ENCODE assay signal across 8 mouse cellular contexts in genomic region chrX:73658936-73659574, GRCm38 (mm10). TPM values are rescaled to one million over a fixed set of nuclear protein-coding genes. Genes with fewer than 3 reads are reported as not detected.
DNase-seq lines count a peak whose midpoint lies in the region; ATAC-seq and TF ChIP-seq lines count a peak whose summit lies in the region.

No protein-coding gene starts in this region.

- no peak for DNase-seq in kidney, postnatal 0 days (ENCODE audit: low spot score)
- no peak for DNase-seq in kidney, postnatal 10 days
- DNase-seq in kidney, adult 18-20 months: no peak
- no peak for DNase-seq in Muller cell, postnatal 12 days (ENCODE audit: inconsistent ontology term)

- H3K4me2 ChIP-seq in kidney, postnatal 0 days (ENCODE audit: low read length): peak overlapping the region; percentile 79
- H3K4me2 ChIP-seq in embryonic facial prominence, embryonic 13.5 days: peak overlapping the region; percentile 74
- H3K4me2 ChIP-seq in hindbrain, embryonic 13.5 days: peak overlapping the region; percentile 58
- H3K4me2 ChIP-seq in neural tube, embryonic 12.5 days (replicated peaks): peak overlapping the region; percentile 73

- H3K27ac ChIP-seq in kidney, postnatal 0 days: no peak overlapping the region
- H3K27ac ChIP-seq in embryonic facial prominence, embryonic 13.5 days: no peak overlapping the region
- peak overlapping the region; percentile 74 for H3K27ac ChIP-seq in hindbrain, embryonic 13.5 days
- H3K27ac ChIP-seq in neural tube, embryonic 12.5 days: no peak overlapping the region

- 0 out of 2 replicates have a peak, but pooled peaks have one; percentile 27 for ATAC-seq in kidney, postnatal 0 days (replicated peaks; ENCODE audit: low FRiP score, low read depth)
- ATAC-seq in embryonic facial prominence, embryonic 13.5 days (ENCODE audit: insufficient number of reproducible peaks, insufficient read depth, low FRiP score, low TSS enrichment, low read depth): 0 out of 2 replicates have a peak, but pooled peaks have one; percentile 22
- ATAC-seq in hindbrain, embryonic 13.5 days (ENCODE audit: low FRiP score): peak; percentile 54
- peak; percentile 60 for ATAC-seq in neural tube, embryonic 12.5 days (ENCODE audit: low FRiP score, low read depth)
- ATAC-seq in megakaryocyte-erythroid progenitor cell, adult 5-6 weeks (replicated peaks; ENCODE audit: low FRiP score, low TSS enrichment, poor library complexity, severe bottlenecking): no peak

- WGBS in kidney, postnatal 0 days: 59% methylated on average over 13 of the region's 13 CpGs
- 61% methylated on average over 13 of the region's 13 CpGs for WGBS in embryonic facial prominence, embryonic 13.5 days
- 50% methylated on average over 13 of the region's 13 CpGs for WGBS in hindbrain, embryonic 13.5 days
- 62% methylated on average over 13 of the region's 13 CpGs for WGBS in neural tube, embryonic 12.5 days

- TF ChIP-seq CTCF in kidney, postnatal 0 days (IDR thresholded peaks at IDR 0.05; ENCODE audit: low read depth): no peak

- H3K4me1 ChIP-seq in kidney, postnatal 0 days (replicated peaks; ENCODE audit: insufficient read depth, low read length): no peaks in the 10 kb centered on the region
- no peaks in the 10 kb centered on the region for H3K4me1 ChIP-seq in embryonic facial prominence, embryonic 13.5 days
- H3K4me1 ChIP-seq in hindbrain, embryonic 13.5 days (replicated peaks): peaks cover 14% of the 10 kb centered on the region
- H3K4me1 ChIP-seq in neural tube, embryonic 12.5 days: 0 out of 2 replicates have a peak, but pooled peaks cover 4% of the 10 kb centered on the region

- no peak overlapping the region for H3K9ac ChIP-seq in kidney, postnatal 0 days (ENCODE audit: low read depth, low read length)
- no peak overlapping the region; the same call in 1 of the 2 replicates for H3K9ac ChIP-seq in embryonic facial prominence, embryonic 13.5 days
- H3K9ac ChIP-seq in hindbrain, embryonic 13.5 days: peak overlapping the region; percentile 75
- H3K9ac ChIP-seq in neural tube, embryonic 12.5 days: peak overlapping the region; percentile 61

- H3K27me3 ChIP-seq in kidney, postnatal 0 days (ENCODE audit: insufficient read depth, low read length): no peaks in the 10 kb centered on the region
- H3K27me3 ChIP-seq in embryonic facial prominence, embryonic 13.5 days: peaks cover 3% of the 10 kb centered on the region
- H3K27me3 ChIP-seq in hindbrain, embryonic 13.5 days: no peaks in the 10 kb centered on the region
- H3K27me3 ChIP-seq in neural tube, embryonic 12.5 days (replicated peaks): no peaks in the 10 kb centered on the region

- H3K4me3 ChIP-seq in kidney, postnatal 0 days (replicated peaks; ENCODE audit: low read depth, low read length): peak overlapping the region; percentile 42; the same call in 1 of the 2 replicates
- peak overlapping the region; percentile 52 for H3K4me3 ChIP-seq in embryonic facial prominence, embryonic 13.5 days
- peak overlapping the region; percentile 53 for H3K4me3 ChIP-seq in hindbrain, embryonic 13.5 days
- H3K4me3 ChIP-seq in neural tube, embryonic 12.5 days: peak overlapping the region; percentile 46

- no peaks in the 10 kb centered on the region for H3K36me3 ChIP-seq in kidney, postnatal 0 days (ENCODE audit: insufficient read depth, low read length)
- no peaks in the 10 kb centered on the region for H3K36me3 ChIP-seq in embryonic facial prominence, embryonic 13.5 days
- H3K36me3 ChIP-seq in hindbrain, embryonic 13.5 days: peaks cover 6% of the 10 kb centered on the region; the same call in 1 of the 2 replicates
- no peaks in the 10 kb centered on the region for H3K36me3 ChIP-seq in neural tube, embryonic 12.5 days

- H3K9me3 ChIP-seq in kidney, postnatal 0 days (replicated peaks; ENCODE audit: low read length): no peaks in the 10 kb centered on the region
- H3K9me3 ChIP-seq in embryonic facial prominence, embryonic 13.5 days: no peaks in the 10 kb centered on the region
- H3K9me3 ChIP-seq in hindbrain, embryonic 13.5 days: no peaks in the 10 kb centered on the region
- H3K9me3 ChIP-seq in neural tube, embryonic 12.5 days: no peaks in the 10 kb centered on the region

RNA-seq across cellular contexts. Expression of gene Pnck, which starts 0.9 kb away (rescaled TPM):
- 15.7 and 18.7 TPM in 2 replicates for polyA plus RNA-seq in kidney, postnatal 0 days (2015; fragmentation: Nextera tagmentation; extraction: Ambion mirVana)
- polyA plus RNA-seq in embryonic facial prominence, embryonic 13.5 days (2015; fragmentation: Nextera tagmentation; extraction: Ambion mirVana): 15.6 and 18.8 TPM in 2 replicates
- 107 and 116 TPM in 2 replicates for polyA plus RNA-seq in hindbrain, embryonic 13.5 days (2015; fragmentation: Nextera tagmentation; extraction: Ambion mirVana)
- 35.2 and 37.8 TPM in 2 replicates for polyA plus RNA-seq in neural tube, embryonic 12.5 days (2016; fragmentation: Nextera tagmentation; extraction: Ambion mirVana)
- 2.7 TPM in 1 of 2 replicates, not detected in the other for total RNA-seq in megakaryocyte-erythroid progenitor cell, adult 5-6 weeks (2014; fragmentation: Nextera tagmentation)
- total RNA-seq in megakaryocyte-erythroid progenitor cell, adult 5-6 weeks (2017): not detected in 2 replicates

RNA-seq across cellular contexts. Expression of gene Slc6a8, which starts 13.9 kb away (rescaled TPM):
- polyA plus RNA-seq in kidney, postnatal 0 days (2015; fragmentation: Nextera tagmentation; extraction: Ambion mirVana): 12.0 and 12.2 TPM in 2 replicates
- polyA plus RNA-seq in embryonic facial prominence, embryonic 13.5 days (2015; fragmentation: Nextera tagmentation; extraction: Ambion mirVana): 9.7 and 10.1 TPM in 2 replicates
- 7.0 and 7.3 TPM in 2 replicates for polyA plus RNA-seq in hindbrain, embryonic 13.5 days (2015; fragmentation: Nextera tagmentation; extraction: Ambion mirVana)
- polyA plus RNA-seq in neural tube, embryonic 12.5 days (2016; fragmentation: Nextera tagmentation; extraction: Ambion mirVana): 6.7 and 7.9 TPM in 2 replicates
- total RNA-seq in megakaryocyte-erythroid progenitor cell, adult 5-6 weeks (2014; fragmentation: Nextera tagmentation): 2.0 TPM in 1 of 2 replicates, not detected in the other
- total RNA-seq in megakaryocyte-erythroid progenitor cell, adult 5-6 weeks (2017): 0.34 TPM in 1 of 2 replicates, not detected in the other

RNA-seq across cellular contexts. Expression of gene Dusp9, which starts 19.8 kb away (rescaled TPM):
- polyA plus RNA-seq in kidney, postnatal 0 days (2015; fragmentation: Nextera tagmentation; extraction: Ambion mirVana): 23.5 and 25.0 TPM in 2 replicates
- polyA plus RNA-seq in embryonic facial prominence, embryonic 13.5 days (2015; fragmentation: Nextera tagmentation; extraction: Ambion mirVana): 13.3 and 17.4 TPM in 2 replicates
- polyA plus RNA-seq in hindbrain, embryonic 13.5 days (2015; fragmentation: Nextera tagmentation; extraction: Ambion mirVana): 1.1 and 1.2 TPM in 2 replicates
- polyA plus RNA-seq in neural tube, embryonic 12.5 days (2016; fragmentation: Nextera tagmentation; extraction: Ambion mirVana): 5.2 and 6.4 TPM in 2 replicates
- total RNA-seq in megakaryocyte-erythroid progenitor cell, adult 5-6 weeks (2014; fragmentation: Nextera tagmentation): 1.5 TPM in 1 of 2 replicates, not detected in the other
- 0.38 and 0.61 TPM in 2 replicates for total RNA-seq in megakaryocyte-erythroid progenitor cell, adult 5-6 weeks (2017)

RNA-seq across cellular contexts. Expression of gene Bcap31, which starts 56.9 kb away (rescaled TPM):
- polyA plus RNA-seq in kidney, postnatal 0 days (2015; fragmentation: Nextera tagmentation; extraction: Ambion mirVana): 285 and 288 TPM in 2 replicates
- 208 and 226 TPM in 2 replicates for polyA plus RNA-seq in embryonic facial prominence, embryonic 13.5 days (2015; fragmentation: Nextera tagmentation; extraction: Ambion mirVana)
- polyA plus RNA-seq in hindbrain, embryonic 13.5 days (2015; fragmentation: Nextera tagmentation; extraction: Ambion mirVana): 128 and 138 TPM in 2 replicates
- 124 and 129 TPM in 2 replicates for polyA plus RNA-seq in neural tube, embryonic 12.5 days (2016; fragmentation: Nextera tagmentation; extraction: Ambion mirVana)
- 117 and 129 TPM in 2 replicates for total RNA-seq in megakaryocyte-erythroid progenitor cell, adult 5-6 weeks (2014; fragmentation: Nextera tagmentation)
- 177 and 215 TPM in 2 replicates for total RNA-seq in megakaryocyte-erythroid progenitor cell, adult 5-6 weeks (2017)

RNA-seq across cellular contexts. Expression of gene Abcd1, which starts 57.3 kb away (rescaled TPM):
- 12.3 and 14.1 TPM in 2 replicates for polyA plus RNA-seq in kidney, postnatal 0 days (2015; fragmentation: Nextera tagmentation; extraction: Ambion mirVana)
- 13.9 and 15.4 TPM in 2 replicates for polyA plus RNA-seq in embryonic facial prominence, embryonic 13.5 days (2015; fragmentation: Nextera tagmentation; extraction: Ambion mirVana)
- 11.1 and 11.2 TPM in 2 replicates for polyA plus RNA-seq in hindbrain, embryonic 13.5 days (2015; fragmentation: Nextera tagmentation; extraction: Ambion mirVana)
- 11.5 and 12.0 TPM in 2 replicates for polyA plus RNA-seq in neural tube, embryonic 12.5 days (2016; fragmentation: Nextera tagmentation; extraction: Ambion mirVana)
- total RNA-seq in megakaryocyte-erythroid progenitor cell, adult 5-6 weeks (2014; fragmentation: Nextera tagmentation): 8.9 and 12.1 TPM in 2 replicates
- 3.5 and 6.4 TPM in 2 replicates for total RNA-seq in megakaryocyte-erythroid progenitor cell, adult 5-6 weeks (2017)

Comparison
In these comparisons a context has a peak if more than half of its experiments do, and no peak if none do; other contexts are left out.
1. H3K9ac ChIP-seq: peak in hindbrain, embryonic 13.5 days (single experiment) and neural tube, embryonic 12.5 days (single experiment); none in kidney, postnatal 0 days (single experiment) and embryonic facial prominence, embryonic 13.5 days (single experiment).
2. Peak in every context shown above with its lines, with median percentiles within 50 percentile points of each other: H3K4me2 ChIP-seq and H3K4me3 ChIP-seq.